Mouse (Mus musculus): ENCODE measurements around the gene P2rx7.

The P2rx7 gene

GRCm38 (mm10) chr5:122643701-122644100, at the start of gene P2rx7:
Gene P2rx7 (plus strand): TSS chr5:122643911.
- DNase-seq: peak; percentile 67

DNA sequence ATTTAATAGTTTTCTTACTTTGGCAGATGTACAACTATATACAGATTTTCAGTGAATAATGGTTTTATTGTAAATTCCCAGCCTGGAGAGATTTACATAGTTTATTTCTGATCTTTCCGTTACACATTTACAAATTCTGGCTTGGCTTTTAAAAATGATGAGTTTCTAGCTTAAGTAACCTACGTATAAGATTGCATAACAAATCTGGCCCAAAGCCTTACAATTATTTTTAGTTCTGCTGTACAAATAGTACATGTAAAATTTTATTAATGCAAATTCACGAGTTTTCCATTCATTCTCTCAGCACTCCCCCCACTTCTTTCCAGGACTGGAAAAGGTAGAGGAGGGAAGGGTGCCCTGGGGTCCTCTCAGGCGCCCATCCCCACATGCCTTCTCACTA, 48.2 kb upstream of the P2rx7 start:
- no peak for DNase-seq

- DNase-seq: no peak
Observed at GRCm38 (mm10) chr5:122602233-122602632, 41.5 kb upstream of the P2rx7 start.

DNA sequence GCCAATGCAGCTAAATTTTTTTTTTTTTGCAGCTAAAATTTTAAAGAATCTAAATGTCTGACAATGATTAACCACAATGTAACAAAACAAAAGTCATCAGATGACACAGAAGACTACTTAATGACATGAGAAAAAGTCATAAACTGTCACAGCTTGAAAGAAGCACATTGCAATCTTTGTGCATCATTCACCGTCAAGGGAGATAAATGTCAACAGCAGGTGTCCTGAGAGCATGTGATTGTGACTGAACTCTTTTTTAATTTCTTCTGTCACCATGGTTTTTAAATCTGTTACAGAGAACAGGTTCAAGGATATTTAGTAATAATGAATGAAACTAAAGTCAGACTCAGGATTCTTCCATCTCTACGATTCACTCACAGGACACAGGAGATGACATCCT, 38.8 kb upstream of the P2rx7 start:
- DNase-seq: no peak

DNA sequence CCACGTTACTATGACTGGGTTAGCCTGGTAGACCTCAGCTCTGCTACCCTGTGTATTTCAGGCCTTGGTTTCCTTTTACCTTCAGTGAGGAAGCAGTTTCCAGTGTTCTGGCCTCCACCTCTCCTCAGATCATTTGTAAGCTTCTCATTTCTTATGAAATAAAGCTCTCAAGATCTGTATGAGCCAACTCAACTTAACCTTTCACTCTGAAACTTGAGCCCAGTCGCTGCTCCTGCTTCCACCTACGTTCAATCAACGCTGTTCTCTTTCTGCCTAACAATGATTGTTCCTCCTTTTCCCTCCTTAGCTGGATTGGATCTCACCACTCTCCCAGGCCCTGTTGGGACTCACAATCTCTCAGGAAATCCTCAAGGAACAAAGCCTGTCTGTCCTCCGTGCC, 32.1 kb upstream of the P2rx7 start:
- DNase-seq: no peak

DNA sequence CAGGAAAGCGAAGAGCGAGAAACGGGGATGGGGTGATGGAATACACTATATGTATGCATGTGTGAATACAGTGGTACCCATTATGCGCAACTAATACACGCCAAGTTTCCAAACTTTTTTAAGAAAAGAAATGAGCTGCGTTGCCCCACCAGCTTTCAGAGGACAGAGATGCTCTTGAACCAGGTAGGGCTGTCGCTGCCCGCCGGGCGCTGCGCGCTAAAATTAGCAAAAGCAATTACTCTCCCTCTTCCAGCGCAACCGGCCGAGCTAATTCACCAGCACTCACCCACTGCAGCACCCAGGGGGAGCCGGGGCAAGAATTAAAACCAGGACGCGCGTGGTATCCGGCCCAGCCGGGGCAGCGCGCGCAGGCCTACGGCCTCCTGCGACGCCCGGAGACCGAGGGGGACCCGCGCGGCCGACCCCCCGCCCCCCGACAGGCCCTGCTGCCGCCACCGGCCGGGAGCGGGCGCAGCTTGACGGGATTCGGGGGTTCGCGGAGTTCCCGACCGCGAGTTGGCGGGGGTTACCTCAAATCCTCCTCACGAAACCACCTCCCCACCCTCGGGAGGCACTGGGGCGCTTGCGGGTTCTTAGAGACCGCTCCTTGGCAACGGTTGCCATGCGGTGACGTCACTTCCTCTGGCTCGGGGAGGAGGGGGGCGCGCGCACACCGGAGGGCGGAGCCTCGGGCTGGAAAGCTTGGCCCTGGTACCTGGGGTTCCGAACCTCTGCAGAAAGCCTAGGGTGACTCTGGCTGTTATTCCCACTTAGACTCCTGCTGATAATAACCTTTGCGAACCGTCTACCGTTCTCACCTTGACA, 29.6 kb upstream of the P2rx7 start, which contains the start of gene Ift81:
Gene Ift81 (minus strand): TSS at position 611 of the 825 bp plus-strand sequence.
- peak; percentile 98 for DNase-seq

- DNase-seq: no peak
Observed at GRCm38 (mm10) chr5:122617718-122618117, 26.0 kb upstream of the P2rx7 start.

DNA sequence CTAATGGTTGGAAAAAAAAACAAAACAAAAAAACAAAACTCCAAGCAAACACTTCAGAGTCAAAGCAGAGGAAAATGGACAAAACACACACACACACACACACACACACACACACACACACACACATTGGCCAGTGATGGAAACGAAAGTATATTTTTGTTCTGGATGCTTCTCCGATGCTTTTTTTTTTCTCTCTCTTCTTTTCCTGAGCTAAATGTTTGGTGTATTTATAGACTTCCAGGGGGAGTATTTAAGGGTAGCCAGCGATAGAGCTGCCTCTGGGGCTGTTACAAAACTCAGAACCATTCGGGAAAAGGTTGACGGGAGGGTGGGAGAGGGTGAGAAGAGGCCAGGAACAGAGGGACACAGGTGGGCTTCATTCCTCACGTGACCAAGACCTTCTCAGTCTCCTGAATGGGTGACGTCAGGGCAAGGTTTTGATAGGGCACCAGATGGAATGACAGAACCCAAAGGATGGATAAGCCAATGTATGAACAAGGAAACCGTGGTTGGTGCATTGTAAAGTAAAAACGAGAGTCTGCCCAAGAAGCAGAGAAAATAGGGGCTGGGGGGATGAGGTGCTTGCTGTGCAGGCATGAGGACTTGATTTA, 23.9 kb upstream of the P2rx7 start:
- no peak for DNase-seq

- peak; percentile 81 for DNase-seq
Observed at GRCm38 (mm10) chr5:122621376-122621886, 22.3 kb upstream of the P2rx7 start.

DNA sequence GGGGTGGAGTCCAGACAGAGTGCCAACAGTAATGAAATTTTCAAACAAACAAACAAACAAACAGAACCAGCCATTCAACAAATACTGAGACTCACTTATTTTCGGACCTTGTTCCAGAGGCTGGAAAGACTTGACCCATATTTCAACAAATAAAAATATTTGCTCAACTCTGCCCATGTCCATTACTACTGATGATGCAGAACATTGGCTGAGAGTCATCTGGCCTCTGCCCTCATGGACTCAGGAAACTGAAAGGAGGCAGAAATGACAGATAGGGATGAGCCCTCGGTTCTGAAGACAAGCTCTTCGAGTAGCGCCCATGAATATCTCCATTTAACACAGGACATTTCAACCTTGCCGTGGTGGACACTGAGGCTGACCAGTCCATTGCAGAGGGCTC, 21.2 kb upstream of the P2rx7 start:
- no peak for DNase-seq

DNA sequence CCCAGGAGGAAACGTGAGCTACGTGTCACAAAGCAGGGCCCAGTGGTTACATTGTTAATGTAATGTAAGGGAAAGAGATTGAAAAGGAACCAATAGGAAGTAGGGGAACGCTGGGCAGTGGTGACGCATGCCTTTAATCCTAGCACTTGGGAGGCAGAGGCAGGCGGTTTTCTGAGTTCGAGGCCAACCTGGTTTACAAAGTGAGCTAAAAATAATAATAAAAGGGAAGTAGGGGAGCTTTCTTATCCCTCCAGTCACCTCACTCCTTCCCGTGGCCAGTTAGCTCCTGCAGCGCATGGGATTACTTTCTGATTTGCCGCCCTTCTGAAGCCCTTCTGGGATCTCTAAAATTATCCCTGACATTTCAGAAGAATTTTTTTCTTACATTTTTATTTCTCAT, 19.9 kb upstream of the P2rx7 start:
- DNase-seq: no peak

- no peak for DNase-seq
Observed at GRCm38 (mm10) chr5:122624952-122625479, 18.7 kb upstream of the P2rx7 start.

DNA sequence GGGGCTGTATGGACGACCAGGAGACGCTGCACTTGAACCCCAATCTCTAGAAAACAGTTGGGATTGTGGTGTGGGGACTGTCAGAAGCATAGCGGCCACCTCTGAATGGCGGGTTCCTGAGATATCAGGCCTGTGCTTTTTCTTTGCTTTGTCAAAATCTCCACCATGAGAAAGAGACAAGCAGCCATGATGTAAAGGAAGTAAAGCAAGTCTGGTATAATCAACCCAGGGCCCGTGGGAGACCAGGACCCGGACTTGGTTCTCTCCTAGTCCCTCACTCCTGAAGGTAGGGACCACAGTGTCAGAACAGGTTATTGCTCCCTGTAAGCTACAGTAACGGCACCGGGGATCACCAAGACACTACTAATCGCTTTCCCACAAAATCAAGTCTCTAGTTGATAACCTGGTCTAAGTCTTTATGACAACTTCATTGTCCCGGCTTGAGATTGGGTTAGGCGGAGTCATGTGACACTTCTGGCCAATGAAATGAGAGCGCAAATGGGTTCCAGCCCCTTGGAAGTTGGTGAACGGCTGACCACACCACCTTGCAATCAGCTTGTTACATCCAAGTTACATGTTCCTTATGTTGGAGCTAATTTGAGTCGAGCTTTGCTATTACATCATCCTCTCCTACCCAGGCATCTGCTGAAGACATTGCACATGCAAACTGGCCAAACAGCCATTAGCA, 18.0 kb upstream of the P2rx7 start:
- DNase-seq: no peak

DNA sequence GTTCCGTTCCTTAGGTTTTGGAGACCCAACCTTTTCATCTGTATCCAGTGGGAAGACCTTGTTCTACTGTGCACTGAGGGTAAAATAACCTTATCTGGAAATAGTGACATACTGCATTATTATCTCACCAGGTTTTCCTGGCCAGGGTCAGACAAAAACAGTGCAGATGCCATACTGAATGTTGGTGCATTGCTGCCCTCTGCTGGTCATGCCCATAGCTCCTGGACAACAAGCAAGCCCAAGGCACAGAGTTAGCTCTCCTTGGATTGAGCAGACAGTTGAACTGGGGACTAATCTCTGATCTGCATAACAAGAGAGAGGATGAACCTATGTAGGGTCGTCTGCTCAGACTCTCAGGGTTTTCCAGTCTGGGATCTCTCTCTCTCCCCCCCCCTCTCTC, 16.5 kb upstream of the P2rx7 start:
- peak; percentile 95 for DNase-seq

DNA sequence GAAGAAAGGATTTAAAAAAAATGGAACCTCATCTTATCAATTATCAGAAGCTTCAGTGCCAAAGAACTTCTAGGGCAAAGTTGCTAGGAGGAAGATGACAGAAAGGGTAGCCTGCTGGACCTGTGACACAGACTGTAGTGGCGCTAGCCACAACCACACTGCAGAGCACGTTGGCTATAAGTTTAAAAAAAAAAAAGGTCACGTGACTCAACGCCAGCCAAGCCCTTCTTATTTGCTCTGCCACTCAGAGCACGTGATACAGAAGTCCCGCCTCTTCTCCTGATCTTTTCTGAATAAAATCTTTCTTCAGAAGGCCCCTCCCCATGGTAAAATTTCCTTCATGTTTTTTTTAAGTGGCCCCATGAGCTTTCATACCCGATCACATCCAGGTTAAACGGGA, 8.5 kb upstream of the P2rx7 start:
- no peak for DNase-seq

- DNase-seq: peak; percentile 36
Observed at GRCm38 (mm10) chr5:122636308-122636707, 7.4 kb upstream of the P2rx7 start.

DNA sequence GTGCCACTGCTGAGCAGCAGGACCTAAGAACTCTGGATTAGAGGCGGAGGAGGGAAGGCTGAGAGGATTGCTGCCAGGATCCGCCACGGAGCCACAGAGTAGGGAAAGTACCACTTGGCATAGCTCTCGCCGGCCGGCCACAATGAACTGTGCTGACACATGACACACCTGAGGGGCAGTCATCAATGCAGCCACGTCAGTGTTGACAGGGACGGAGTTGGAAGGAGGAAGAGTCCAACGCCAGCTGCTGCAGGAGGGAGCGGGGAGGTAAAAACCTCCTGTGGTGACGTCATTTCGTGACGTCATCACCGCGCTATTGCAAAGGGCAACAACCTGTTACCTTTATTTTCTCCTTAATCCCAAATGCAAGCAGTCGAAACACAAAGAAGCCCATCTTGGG, 6.8 kb upstream of the P2rx7 start:
- DNase-seq: no peak

- no peak for DNase-seq
Observed at GRCm38 (mm10) chr5:122638296-122638695, 5.4 kb upstream of the P2rx7 start.

- no peak for DNase-seq
Observed at GRCm38 (mm10) chr5:122639517-122639916, 4.2 kb upstream of the P2rx7 start.

GRCm38 (mm10) chr5:122639986-122640385, 3.7 kb upstream of the P2rx7 start:
- DNase-seq: no peak

DNA sequence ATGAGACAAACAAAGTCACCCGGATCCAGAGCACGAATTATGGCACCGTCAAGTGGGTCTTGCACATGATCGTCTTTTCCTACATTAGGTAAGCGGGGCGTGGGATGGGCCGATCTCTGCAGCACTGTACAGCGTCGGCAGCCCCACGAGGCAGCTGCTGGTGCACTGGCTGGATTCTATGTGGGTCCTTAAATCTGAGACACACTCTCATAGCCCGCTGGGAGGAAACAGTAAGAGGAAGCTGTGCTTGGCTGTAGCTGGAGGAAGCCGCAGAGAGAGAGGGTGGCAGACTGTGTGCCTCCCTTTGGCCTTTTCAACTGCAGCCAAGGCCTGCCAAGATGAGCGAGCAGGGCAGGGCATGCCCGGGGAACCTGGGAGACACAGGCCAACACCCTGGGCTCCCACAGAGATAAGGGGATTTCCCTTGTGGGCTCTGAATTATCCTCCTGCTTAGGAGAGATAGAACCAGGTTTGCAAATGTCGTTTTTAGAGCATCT, 448 bp downstream of the P2rx7 start:
- DNase-seq: peak; percentile 42

DNA sequence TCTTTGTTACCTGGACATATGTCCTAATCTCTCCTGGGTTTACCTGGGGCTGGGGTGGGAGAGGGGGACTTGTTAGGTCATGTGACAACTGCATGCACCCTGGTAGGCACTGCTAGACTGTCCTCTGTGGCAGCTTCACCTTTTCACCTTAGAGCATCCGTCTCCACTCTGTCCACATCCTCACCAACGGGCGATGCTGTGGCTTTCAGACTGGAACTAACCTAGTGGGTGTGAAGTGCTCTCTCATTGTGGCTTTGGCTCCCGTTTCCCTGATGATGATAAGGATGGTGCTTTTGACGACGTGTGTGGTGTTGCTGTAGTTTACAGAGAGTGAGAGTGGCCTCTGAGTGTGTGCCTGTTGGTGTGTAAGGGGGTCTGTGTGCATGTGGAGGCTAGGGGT, 1.6 kb downstream of the P2rx7 start:
- DNase-seq: no peak

DNA sequence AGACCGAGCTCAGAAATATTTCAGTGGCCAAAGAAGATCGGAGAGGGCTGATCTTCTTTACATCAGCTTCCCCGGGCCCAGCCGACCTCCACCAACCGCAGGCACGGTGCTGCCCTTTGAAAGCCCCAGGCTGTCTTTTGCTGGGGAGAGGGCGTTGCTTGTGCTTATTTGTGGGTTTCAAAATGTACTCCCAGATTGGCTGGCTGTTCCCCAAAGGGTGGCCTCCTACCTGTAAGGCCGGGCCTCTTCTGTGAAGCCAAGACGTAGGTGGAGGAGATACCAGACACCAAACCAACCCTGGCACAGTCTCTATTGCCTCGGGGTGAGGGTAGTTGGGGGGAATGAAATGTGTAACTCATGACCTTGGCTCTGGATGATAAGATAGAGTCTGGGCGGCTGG, 2.3 kb downstream of the P2rx7 start:
- no peak for DNase-seq

Data from kidney, postnatal 10 days (tissue).